Mouse (Mus musculus): Measurements from ENCODE around the gene Pdhb. TPM values are rescaled to one million over a fixed set of nuclear protein-coding genes. Genes with fewer than 3 reads are reported as not detected.
"Not testable (repeated sequence)": the region's sequence is repeated elsewhere in the genome, so short reads cannot be mapped to it uniquely, and the experiment has no call there.

Gene Pdhb
- polyA plus RNA-seq, 1 experiment from 2014 or later, result 205 TPM

DNA sequence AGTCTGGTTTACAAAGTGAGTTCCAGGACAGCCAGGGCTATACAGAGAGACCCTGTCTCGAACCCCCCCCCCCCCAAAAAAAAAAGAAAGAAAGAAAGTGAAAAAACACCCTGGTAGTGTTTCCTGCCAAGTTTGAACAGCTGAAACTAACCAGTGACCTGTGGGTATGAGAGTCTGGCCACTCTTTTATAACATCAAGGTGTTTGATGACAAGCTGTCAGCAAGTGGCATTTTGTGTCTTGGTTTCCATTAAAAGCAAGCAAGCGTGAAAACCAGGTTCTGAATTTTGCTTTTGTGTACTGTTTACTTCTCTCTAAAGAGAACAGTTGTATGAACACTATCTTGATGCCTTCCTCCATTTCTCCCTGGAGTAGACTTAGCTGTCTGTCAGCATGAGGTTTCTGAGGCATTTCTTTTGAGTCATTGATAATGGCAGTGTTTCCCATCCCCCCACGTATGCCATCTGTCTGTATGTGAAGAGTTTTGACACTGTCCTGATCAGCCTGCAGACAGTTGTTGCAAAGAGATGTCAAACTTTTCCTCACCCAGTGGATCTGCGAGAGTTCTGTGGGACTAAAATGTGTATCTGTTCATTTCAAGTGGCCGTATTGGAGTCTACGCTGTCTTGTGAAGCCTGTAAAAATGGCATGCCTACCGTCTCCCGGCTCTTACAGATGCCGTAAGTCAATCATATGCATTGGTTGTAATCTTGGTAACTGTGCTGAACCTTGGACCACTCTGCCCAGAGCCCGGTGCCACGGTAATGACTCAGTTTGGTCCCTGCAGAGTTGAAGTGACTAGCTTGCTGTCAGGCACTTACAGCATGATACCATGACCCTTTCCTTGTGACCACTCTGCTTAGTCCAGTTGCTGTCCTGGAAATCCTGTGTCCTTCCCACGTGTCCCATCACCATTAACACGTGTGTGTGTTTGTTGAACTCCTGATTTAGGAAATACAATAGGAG lies 26.9 kb downstream of the Pdhb start:
- DNase-seq (ENCODE audit: extremely low spot score, low spot score), result no peak
- Histone ChIP-seq H3K27me3 (ENCODE audit: poor library complexity, severe bottlenecking) (no peaks in the 10 kb centered on the region), H3K27ac (no peak overlapping the region), H3K36me3 (replicated peaks) (peaks cover 20% of the 10 kb centered on the region), H3K4me1 (peaks cover 10% of the 10 kb centered on the region), H3K4me3 (no peak overlapping the region), H3K9me3 (no peaks in the 10 kb centered on the region)
- 91% methylated on average over 13 of the region's 13 CpGs for WGBS

DNA sequence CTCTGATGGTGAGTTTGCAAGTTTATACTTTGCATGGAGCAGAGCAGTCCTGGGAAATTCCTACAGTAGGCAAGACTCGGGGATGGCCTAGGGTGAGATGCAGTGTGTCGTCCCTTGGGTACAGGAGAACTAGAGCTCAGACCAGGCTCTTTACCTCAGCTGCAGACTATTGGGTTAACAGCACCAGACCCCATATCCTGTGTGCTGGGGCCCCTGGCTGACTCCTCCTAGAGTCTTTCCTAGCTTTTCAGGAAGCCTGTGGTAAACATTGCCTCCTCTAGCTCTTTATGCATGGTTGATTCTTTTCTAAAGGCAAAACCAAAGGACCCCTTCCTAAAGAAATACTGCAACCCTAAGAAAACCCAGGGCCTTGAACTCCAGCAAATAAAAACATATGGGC lies 31.7 kb downstream of the Pdhb start:
- H3K4me3 ChIP-seq, result no peak overlapping the region
- H3K27ac ChIP-seq, result no peak overlapping the region
- peaks cover 25% of the 10 kb centered on the region for H3K4me1 ChIP-seq
- 64% methylated on average over 2 of the region's 2 CpGs for WGBS
- no peaks in the 10 kb centered on the region for H3K27me3 ChIP-seq (ENCODE audit: poor library complexity, severe bottlenecking)
- no peaks in the 10 kb centered on the region for H3K9me3 ChIP-seq
- DNase-seq (ENCODE audit: extremely low spot score, low spot score), result no peak
- H3K36me3 ChIP-seq (replicated peaks), result peaks cover 20% of the 10 kb centered on the region

DNA sequence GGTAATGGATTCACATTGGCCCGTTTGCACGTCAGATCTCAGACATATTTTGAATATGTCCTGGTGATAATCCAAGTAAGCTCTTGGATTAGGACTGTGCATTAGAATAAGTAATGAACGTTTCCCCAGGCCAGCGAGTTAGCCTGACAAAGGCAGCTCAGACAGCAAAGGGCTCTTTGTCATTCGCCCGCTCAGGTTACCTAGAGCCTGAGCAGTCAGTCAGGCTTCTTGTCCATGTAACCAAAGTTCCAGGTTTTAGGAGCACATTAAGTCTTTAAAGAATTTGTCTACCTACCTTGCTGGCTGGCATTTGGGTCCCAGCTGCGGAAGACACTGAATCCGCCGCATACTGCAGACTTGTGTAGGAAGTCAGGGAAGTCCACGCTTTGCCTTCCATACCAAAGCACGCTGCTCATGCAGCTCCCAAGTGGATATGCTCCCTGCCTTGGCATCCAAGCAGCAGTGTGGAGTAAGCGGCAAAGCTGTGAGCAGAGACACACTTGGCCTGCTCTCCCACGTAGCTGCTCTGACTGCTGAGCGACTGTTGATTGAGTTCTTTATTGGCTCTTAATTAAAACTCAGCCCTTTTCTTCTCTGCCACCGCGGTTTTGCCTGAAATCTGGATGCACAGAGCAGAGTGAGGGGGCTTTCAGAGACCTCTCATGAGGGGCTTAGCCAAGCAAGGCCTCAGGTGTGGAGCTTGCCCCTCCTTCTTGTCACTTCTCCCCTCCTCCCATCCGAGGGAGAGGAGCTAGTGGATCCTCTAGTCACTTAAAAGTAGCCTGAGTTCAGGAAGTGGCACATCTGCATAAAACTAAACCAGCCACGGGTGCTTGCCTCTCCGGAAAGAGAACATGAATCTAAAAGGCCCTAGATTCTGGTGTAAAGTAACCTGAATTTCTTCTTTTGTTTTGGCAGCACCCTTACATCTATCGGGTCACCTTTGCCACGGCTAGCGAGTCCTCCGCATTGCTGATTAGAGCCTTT lies 32.8 kb downstream of the Pdhb start:
- no peaks in the 10 kb centered on the region for H3K9me3 ChIP-seq
- H3K4me3 ChIP-seq, result no peak overlapping the region
- peaks cover 17% of the 10 kb centered on the region for H3K36me3 ChIP-seq (replicated peaks)
- H3K27ac ChIP-seq, result peak overlapping the region; percentile 74
- H3K27me3 ChIP-seq (ENCODE audit: poor library complexity, severe bottlenecking), result no peaks in the 10 kb centered on the region
- WGBS, result 39% methylated on average over 23 of the region's 23 CpGs
- peak; percentile 18 for DNase-seq (ENCODE audit: extremely low spot score, low spot score)
- H3K4me1 ChIP-seq, result peaks cover 25% of the 10 kb centered on the region

DNA sequence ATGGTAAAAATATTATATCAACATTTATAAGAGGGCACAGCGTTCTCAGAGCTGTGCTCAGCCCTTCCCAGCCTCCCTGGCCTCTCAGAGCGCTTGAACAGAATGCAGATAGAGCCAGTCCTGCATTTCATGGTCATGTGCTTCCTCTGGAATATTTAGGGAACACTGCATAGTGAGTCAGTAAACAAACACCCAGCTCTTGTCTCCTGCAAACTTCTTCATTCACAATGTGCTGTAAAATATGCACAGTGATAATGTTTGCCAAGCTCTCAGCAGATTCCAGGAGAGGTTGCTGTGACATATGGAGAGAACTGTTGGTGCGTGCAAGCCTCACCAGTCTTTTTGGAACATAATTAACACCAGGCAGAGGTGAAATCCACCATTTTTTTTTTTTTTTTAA lies 37.7 kb downstream of the Pdhb start:
- no peak for DNase-seq (ENCODE audit: extremely low spot score, low spot score)
- Histone ChIP-seq H3K9me3 (no peaks in the 10 kb centered on the region), H3K36me3 (replicated peaks) (no peaks in the 10 kb centered on the region), H3K4me3 (no peak overlapping the region), H3K27me3 (ENCODE audit: poor library complexity, severe bottlenecking) (no peaks in the 10 kb centered on the region), H3K4me1 (peaks cover 10% of the 10 kb centered on the region), H3K27ac (no peak overlapping the region)
- WGBS, result 88% methylated on average over 3 of the region's 3 CpGs

- WGBS, result 76% methylated on average over 2 of the region's 2 CpGs
- Histone ChIP-seq H3K4me1 (peaks cover under 1% of the 10 kb centered on the region), H3K27ac (no peak overlapping the region), H3K27me3 (ENCODE audit: poor library complexity, severe bottlenecking) (no peaks in the 10 kb centered on the region), H3K36me3 (replicated peaks) (no peaks in the 10 kb centered on the region), H3K9me3 (no peaks in the 10 kb centered on the region), H3K4me3 (no peak overlapping the region)
- no peak for DNase-seq (ENCODE audit: extremely low spot score, low spot score)
These were observed 38.6 kb downstream of the Pdhb start for GRCm38 (mm10) chr14:8134234-8134633.

GRCm38 (mm10) chr14:8132789-8133188 lies 40.0 kb downstream of the Pdhb start:
- WGBS, result 85% methylated on average over 8 of the region's 8 CpGs
- no peaks in the 10 kb centered on the region for H3K9me3 ChIP-seq
- DNase-seq (ENCODE audit: extremely low spot score, low spot score), result no peak
- H3K27me3 ChIP-seq (ENCODE audit: poor library complexity, severe bottlenecking), result no peaks in the 10 kb centered on the region
- H3K4me3 ChIP-seq, result no peak overlapping the region
- no peaks in the 10 kb centered on the region for H3K4me1 ChIP-seq
- no peak overlapping the region for H3K27ac ChIP-seq
- H3K36me3 ChIP-seq (replicated peaks), result no peaks in the 10 kb centered on the region

- 88% methylated on average over 5 of the region's 5 CpGs for WGBS
- no peak overlapping the region for H3K27ac ChIP-seq
- no peaks in the 10 kb centered on the region for H3K27me3 ChIP-seq (ENCODE audit: poor library complexity, severe bottlenecking)
These were observed 44.9 kb downstream of the Pdhb start for GRCm38 (mm10) chr14:8127971-8128370.

DNA sequence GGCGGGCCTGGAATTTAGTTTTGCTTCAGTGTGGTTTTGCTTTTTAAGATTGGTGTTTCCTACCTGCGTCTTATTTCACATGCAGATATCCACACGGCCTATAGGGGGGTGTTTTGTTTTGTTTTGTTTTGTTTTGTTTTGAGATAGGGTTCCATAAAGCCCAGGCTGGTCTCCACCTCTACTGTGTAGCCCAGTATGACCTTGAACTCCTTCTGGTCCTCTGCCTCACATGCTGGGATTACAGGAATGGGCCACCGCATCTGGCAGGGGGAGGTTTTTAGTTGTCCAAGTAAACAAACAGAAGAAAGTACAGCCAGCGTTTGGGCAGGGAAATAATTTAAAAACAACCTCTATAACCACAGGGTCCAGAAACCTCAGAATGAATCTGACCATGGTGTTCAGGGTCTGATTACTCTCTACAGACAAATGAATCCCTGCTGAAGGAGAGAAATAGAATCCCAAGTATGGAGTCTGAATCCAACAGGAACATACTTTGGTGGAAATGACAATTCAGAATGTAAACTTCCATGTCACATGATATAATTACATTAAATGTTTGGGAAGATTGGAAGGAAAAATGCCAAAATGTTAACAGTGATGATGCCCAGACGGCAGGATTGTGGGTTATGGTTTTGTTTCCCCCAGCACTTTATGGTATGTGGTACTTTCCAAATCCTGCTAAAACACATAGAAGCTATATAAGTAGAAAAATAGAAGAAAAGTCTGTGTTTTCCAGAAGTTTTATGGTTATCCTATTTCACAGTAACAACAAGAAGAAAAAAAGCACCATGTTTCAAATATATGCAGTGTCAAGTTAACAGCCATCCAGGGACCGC lies 48.6 kb downstream of the Pdhb start:
- peaks cover 6% of the 10 kb centered on the region for H3K36me3 ChIP-seq (replicated peaks)
- 87% methylated on average over 7 of the region's 7 CpGs for WGBS
- H3K4me1 ChIP-seq, result no peaks in the 10 kb centered on the region
- H3K4me3 ChIP-seq, result no peak overlapping the region
- no peaks in the 10 kb centered on the region for H3K9me3 ChIP-seq
- DNase-seq (ENCODE audit: extremely low spot score, low spot score), result no peak
- H3K27ac ChIP-seq, result no peak overlapping the region
- H3K27me3 ChIP-seq (ENCODE audit: poor library complexity, severe bottlenecking), result no peaks in the 10 kb centered on the region

More at GRCm38 (mm10) chr14:8127971-8128370, 44.9 kb downstream of the Pdhb start:
- Histone ChIP-seq H3K9me3 (no peaks in the 10 kb centered on the region), H3K4me1 (no peaks in the 10 kb centered on the region), H3K4me3 (no peak overlapping the region), H3K36me3 (replicated peaks) (peaks cover 6% of the 10 kb centered on the region)
- no peak for DNase-seq (ENCODE audit: extremely low spot score, low spot score)

DNA sequence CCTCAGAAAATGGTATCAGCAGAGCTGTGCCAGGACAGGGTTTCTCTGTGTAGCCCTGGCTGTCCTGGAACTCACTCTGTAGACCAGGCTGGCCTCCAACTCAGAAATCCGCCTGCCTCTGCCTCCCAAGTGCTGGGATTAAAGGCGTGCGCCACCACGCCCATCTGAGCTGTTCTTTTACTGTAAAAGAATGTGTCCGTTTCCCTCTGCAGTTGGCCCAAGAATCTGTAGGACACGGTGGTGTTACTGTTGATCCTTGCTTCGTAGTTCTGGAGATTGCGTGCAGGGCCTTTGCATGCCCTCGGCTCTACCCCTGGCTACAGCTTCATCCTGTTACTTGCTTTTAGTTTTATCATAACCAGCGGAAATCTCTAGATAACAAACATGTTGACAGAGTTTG lies 49.2 kb downstream of the Pdhb start:
- H3K36me3 ChIP-seq (replicated peaks); H3K27ac ChIP-seq; H3K9me3 ChIP-seq; H3K4me3 ChIP-seq; DNase-seq (ENCODE audit: extremely low spot score, low spot score); H3K27me3 ChIP-seq (ENCODE audit: poor library complexity, severe bottlenecking); H3K4me1 ChIP-seq: not testable (repeated sequence)
- 92% methylated on average over 10 of the region's 10 CpGs for whole genome bisulfite sequencing

DNA sequence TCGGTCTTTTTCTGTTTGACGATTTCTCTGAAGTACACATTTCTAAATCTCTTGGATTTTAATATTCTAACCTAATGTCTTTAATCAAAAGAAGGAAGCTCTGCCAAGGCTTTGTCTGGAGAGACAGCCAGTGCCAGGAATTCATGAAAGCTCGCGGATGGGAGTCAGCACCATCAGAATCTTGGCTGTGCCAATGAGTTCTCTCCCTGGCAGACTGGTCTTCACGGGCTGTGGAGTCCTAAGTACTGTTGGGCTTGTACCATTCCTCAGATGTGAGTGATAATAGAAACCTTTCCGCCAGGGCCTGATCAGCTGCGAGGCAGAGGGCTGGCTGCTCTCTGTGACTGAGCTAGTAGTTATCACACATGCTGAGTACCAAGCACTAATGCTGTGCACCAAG lies 49.7 kb downstream of the Pdhb start:
- 93% methylated on average over 7 of the region's 7 CpGs for WGBS
- H3K4me3 ChIP-seq, result no peak overlapping the region
- DNase-seq (ENCODE audit: extremely low spot score, low spot score), result no peak

DNA sequence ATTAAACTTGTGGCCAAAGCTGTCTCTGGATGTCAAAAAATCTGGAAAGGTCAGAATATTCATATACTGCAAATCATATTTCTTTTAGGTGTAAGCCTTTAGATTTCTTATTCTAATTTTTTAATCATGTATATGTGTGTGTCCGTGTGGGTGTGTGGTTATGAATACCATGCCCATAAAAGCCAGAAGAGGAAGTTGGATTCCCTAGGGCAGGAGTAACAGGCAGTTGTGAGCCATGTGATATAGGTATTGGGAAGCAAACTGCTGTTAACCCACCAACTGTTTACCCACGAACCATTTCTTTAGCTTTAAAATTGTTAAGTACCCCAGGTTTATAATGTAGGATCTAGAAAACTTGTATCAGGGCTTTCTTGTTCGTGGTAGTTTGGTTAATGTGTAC lies 52.9 kb downstream of the Pdhb start:
- Histone ChIP-seq H3K4me3 (no peak overlapping the region), H3K27ac (no peak overlapping the region), H3K9me3 (no peaks in the 10 kb centered on the region), H3K27me3 (ENCODE audit: poor library complexity, severe bottlenecking) (no peaks in the 10 kb centered on the region), H3K4me1 (no peaks in the 10 kb centered on the region), H3K36me3 (replicated peaks) (0 out of 2 replicates have a peak, but pooled peaks cover 6% of the 10 kb centered on the region)
- no peak for DNase-seq (ENCODE audit: extremely low spot score, low spot score)
- WGBS, result 90% methylated on average over 3 of the region's 3 CpGs

More for the DNA sequence above, 49.7 kb downstream of the Pdhb start:
- Histone ChIP-seq H3K9me3 (no peaks in the 10 kb centered on the region), H3K27me3 (ENCODE audit: poor library complexity, severe bottlenecking) (no peaks in the 10 kb centered on the region), H3K27ac (no peak overlapping the region), H3K4me1 (no peaks in the 10 kb centered on the region), H3K36me3 (replicated peaks) (peaks cover 6% of the 10 kb centered on the region)

GRCm38 (mm10) chr14:8119454-8119853 lies 53.4 kb downstream of the Pdhb start:
- Histone ChIP-seq H3K4me1 (no peaks in the 10 kb centered on the region), H3K9me3 (no peaks in the 10 kb centered on the region), H3K27me3 (ENCODE audit: poor library complexity, severe bottlenecking) (no peaks in the 10 kb centered on the region), H3K4me3 (no peak overlapping the region), H3K36me3 (replicated peaks) (0 out of 2 replicates have a peak, but pooled peaks cover 6% of the 10 kb centered on the region), H3K27ac (no peak overlapping the region)
- 94% methylated on average over 5 of the region's 5 CpGs for WGBS
- no peak for DNase-seq (ENCODE audit: extremely low spot score, low spot score)
